Mouse (Mus musculus) lung, postnatal 0 days (tissue): ENCODE results near the gene Fam229b. TPM values are rescaled to one million over a fixed set of nuclear protein-coding genes. Genes with fewer than 3 reads are reported as not detected.

Experiments
- ATAC-seq: fragments of 200-750 bp; cut with Nextera tagmentation; 2 replicates; pipeline ENCODE4 v1.8.0; 2017; ENCODE audit warnings: moderate library complexity
- DNase-seq: peaks from one replicate; pipeline ENCODE4 v3.0.0-alpha.2; 2016; ENCODE audit warnings: low spot score
- H3K27ac ChIP-seq: fragments of 300-500 bp; sonication (generic); 2 replicates; pipeline ENCODE4 v1.5.1; 2014; ENCODE audit warnings: antibody characterized with exemption, mild to moderate bottlenecking, low read length, mixed read lengths
- H3K27me3 ChIP-seq: fragments of 300-500 bp; sonication (generic); replicated peaks from 2 replicates; pipeline ENCODE4 v1.6.1; 2014; ENCODE audit warnings: low read length, mixed read lengths; ENCODE audit not compliant: insufficient read depth
- H3K36me3 ChIP-seq: fragments of 300-500 bp; sonication (generic); 2 replicates; pipeline ENCODE4 v1.6.1; 2014; ENCODE audit warnings: low read length, mixed read lengths; ENCODE audit not compliant: insufficient read depth
- H3K4me1 ChIP-seq: fragments of 300-500 bp; sonication (generic); 2 replicates; pipeline ENCODE4 v1.6.1; 2014; ENCODE audit warnings: antibody characterized with exemption, low read depth, low read length, mixed read lengths; ENCODE audit not compliant: insufficient read depth
- H3K4me2 ChIP-seq: fragments of 300-500 bp; sonication (generic); replicated peaks from 2 replicates; pipeline ENCODE4 v1.6.1; 2014; ENCODE audit warnings: low read depth, mild to moderate bottlenecking, low read length, moderate library complexity, mixed read lengths
- H3K4me3 ChIP-seq: fragments of 300-500 bp; sonication (generic); 2 replicates; pipeline ENCODE4 v1.5.1; 2014; ENCODE audit warnings: low read depth, low read length
- H3K9ac ChIP-seq: fragments of 300-500 bp; sonication (generic); replicated peaks from 2 replicates; pipeline ENCODE4 v1.6.1; 2014; ENCODE audit warnings: low read depth, mild to moderate bottlenecking
- H3K9me3 ChIP-seq: fragments of 300-500 bp; sonication (generic); 2 replicates; pipeline ENCODE4 v1.6.1; 2016; ENCODE audit warnings: low read length, mixed read lengths
- CTCF ChIP-seq: IDR thresholded peaks from 2 replicates; pipeline ENCODE4 v1.5.1; 2016; ENCODE audit warnings: antibody characterized with exemption, mild to moderate bottlenecking
- EP300 ChIP-seq: IDR thresholded peaks from 2 replicates; pipeline ENCODE4 v1.6.1; 2016; ENCODE audit warnings: antibody characterized with exemption, mild to moderate bottlenecking, control low read depth
- WGBS: fragments of 180-500 bp; shearing (Covaris S2); extraction: QIAGEN DNeasy Blood & Tissue Kit; methylation state at CpG from one replicate; pipeline ENCODE4 v1.1.7; 2014; 5-methylcytosine and 5-hydroxymethylcytosine counted together
- polyA plus RNA-seq: library from polyadenylated mRNA; unstranded; fragments of >200 nt; fragmentation: Nextera tagmentation; extraction: Ambion mirVana; gene quantifications from 2 replicates; pipeline ENCODE4 v1.2.1, GENCODE M21; 2015

The Fam229b gene
- polyA plus RNA-seq, 1 experiment from 2014 or later = 9.0 TPM

GRCm38 (mm10) chr10:39163694-39164093 is 30.0 kb upstream of the Fam229b start, which contains the start of gene Ccn6:
TSS of gene Ccn6 (minus strand) at chr10:39163794.
- no peak within 1 kb of the TSS for H3K4me3 ChIP-seq
- TF ChIP-seq CTCF = no peak
- TF ChIP-seq EP300 = no peak
- H3K36me3 ChIP-seq = no peaks in the 10 kb centered on the region
- 0 out of 2 replicates have a peak, but pooled peaks cover 5% of the 10 kb centered on the region for H3K4me1 ChIP-seq
- no peak within 1 kb of the TSS for H3K27ac ChIP-seq
- no peak within 1 kb of the TSS for H3K9ac ChIP-seq
- ATAC-seq = no peak
- no peak for DNase-seq
- no peaks in the 10 kb centered on the region for H3K27me3 ChIP-seq
- WGBS = 83% methylated on average over 10 of the region's 10 CpGs
- peak within 1 kb of the TSS; percentile 35 for H3K4me2 ChIP-seq
- no peaks in the 10 kb centered on the region for H3K9me3 ChIP-seq

- Histone ChIP-seq H3K27me3 (no peaks in the 10 kb centered on the region), H3K9ac (no peak overlapping the region), H3K4me3 (no peak overlapping the region), H3K27ac (no peak overlapping the region), H3K4me1 (0 out of 2 replicates have a peak, but pooled peaks cover 5% of the 10 kb centered on the region), H3K4me2 (peak overlapping the region; percentile 35), H3K36me3 (no peaks in the 10 kb centered on the region), H3K9me3 (no peaks in the 10 kb centered on the region)
- 12% methylated on average over 18 of the region's 18 CpGs for WGBS
- DNase-seq = no peak
- TF ChIP-seq EP300 (no peak), CTCF (no peak)
- peak; percentile 40; the same call in 1 of the 2 replicates for ATAC-seq
Observed at GRCm38 (mm10) chr10:39162666-39163484, 29.2 kb upstream of the Fam229b start.

GRCm38 (mm10) chr10:39161406-39161805 is 27.7 kb upstream of the Fam229b start:
- Histone ChIP-seq H3K27ac (no peak overlapping the region), H3K4me2 (no peak overlapping the region), H3K27me3 (no peaks in the 10 kb centered on the region), H3K9ac (no peak overlapping the region), H3K4me1 (0 out of 2 replicates have a peak, but pooled peaks cover 5% of the 10 kb centered on the region), H3K36me3 (no peaks in the 10 kb centered on the region), H3K4me3 (no peak overlapping the region), H3K9me3 (no peaks in the 10 kb centered on the region)
- no peak for TF ChIP-seq EP300
- TF ChIP-seq CTCF = no peak
- WGBS = 86% methylated on average over 1 of the region's 1 CpGs
- DNase-seq (no peak), ATAC-seq (no peak)

- no peaks in the 10 kb centered on the region for H3K36me3 ChIP-seq
- H3K4me2 ChIP-seq = no peak overlapping the region
- H3K27ac ChIP-seq = no peak overlapping the region
- DNase-seq (no peak), ATAC-seq (no peak)
- H3K4me3 ChIP-seq = no peak overlapping the region
- WGBS = 64% methylated on average over 12 of the region's 12 CpGs
- H3K4me1 ChIP-seq = no peaks in the 10 kb centered on the region
- no peaks in the 10 kb centered on the region for H3K27me3 ChIP-seq
- TF ChIP-seq EP300 (no peak), CTCF (no peak)
- no peaks in the 10 kb centered on the region for H3K9me3 ChIP-seq
- H3K9ac ChIP-seq = no peak overlapping the region
Observed at GRCm38 (mm10) chr10:39158306-39158705, 24.6 kb upstream of the Fam229b start.

- Histone ChIP-seq H3K4me2 (no peak overlapping the region), H3K4me1 (no peaks in the 10 kb centered on the region), H3K36me3 (no peaks in the 10 kb centered on the region), H3K27ac (no peak overlapping the region), H3K4me3 (no peak overlapping the region), H3K27me3 (no peaks in the 10 kb centered on the region), H3K9ac (no peak overlapping the region), H3K9me3 (no peaks in the 10 kb centered on the region)
- DNase-seq (no peak), ATAC-seq (no peak)
- TF ChIP-seq EP300 (no peak), CTCF (no peak)
- 95% methylated on average over 1 of the region's 1 CpGs for WGBS
Observed at GRCm38 (mm10) chr10:39157321-39157720, 23.6 kb upstream of the Fam229b start.

- Histone ChIP-seq H3K4me3 (no peak overlapping the region), H3K36me3 (no peaks in the 10 kb centered on the region), H3K27ac (no peak overlapping the region), H3K4me2 (no peak overlapping the region), H3K9me3 (no peaks in the 10 kb centered on the region), H3K4me1 (no peaks in the 10 kb centered on the region), H3K9ac (no peak overlapping the region), H3K27me3 (no peaks in the 10 kb centered on the region)
- ATAC-seq (no peak), DNase-seq (no peak)
- WGBS = 77% methylated on average over 5 of the region's 5 CpGs
- no peak for TF ChIP-seq EP300
- TF ChIP-seq CTCF = no peak
Observed at GRCm38 (mm10) chr10:39156719-39157118, 23.0 kb upstream of the Fam229b start.
